Mouse (Mus musculus) CH12F3 (cell line): ENCODE measurements around the gene 1700123O20Rik.

Experiments used
- in situ Hi-C: fragments of 300-500 bp; cut with MboI; formaldehyde crosslinking; loops from 2 replicates; pipeline ENCODE4 v1.14.3; 2020; ENCODE audit warnings: low sequenced_read_pairs

Gene 1700123O20Rik

GRCm38 (mm10) chr14:54720041-54720440 lies 34.0 kb downstream of the 1700123O20Rik start:
- in situ Hi-C loops = no loop called here

GRCm38 (mm10) chr14:54720654-54721350 lies 34.8 kb downstream of the 1700123O20Rik start:
- in situ Hi-C loops = no loop called here

- in situ Hi-C loops = no loop called here
Observed at GRCm38 (mm10) chr14:54721711-54722110, 35.7 kb downstream of the 1700123O20Rik start.

- in situ Hi-C loops = no loop called here
Observed at GRCm38 (mm10) chr14:54724049-54724448, 38.0 kb downstream of the 1700123O20Rik start.

- in situ Hi-C loops = no loop called here
Observed at GRCm38 (mm10) chr14:54727565-54727964, 41.5 kb downstream of the 1700123O20Rik start.

GRCm38 (mm10) chr14:54728823-54729653 lies 43.0 kb downstream of the 1700123O20Rik start:
- in situ Hi-C loops = no loop called here

GRCm38 (mm10) chr14:54730305-54730704 lies 44.3 kb downstream of the 1700123O20Rik start:
- in situ Hi-C loops = no loop called here

GRCm38 (mm10) chr14:54732206-54732605 lies 46.2 kb downstream of the 1700123O20Rik start:
- in situ Hi-C loops = no loop called here

- in situ Hi-C loops = no loop called here
Observed at GRCm38 (mm10) chr14:54734004-54734403, 48.0 kb downstream of the 1700123O20Rik start.

GRCm38 (mm10) chr14:54735221-54735620 lies 49.2 kb downstream of the 1700123O20Rik start:
- in situ Hi-C loops = no loop called here

GRCm38 (mm10) chr14:54736555-54737552 lies 50.8 kb downstream of the 1700123O20Rik start:
- in situ Hi-C loops = no loop called here

- in situ Hi-C loops = no loop called here
Observed at GRCm38 (mm10) chr14:54737634-54738033, 51.6 kb downstream of the 1700123O20Rik start.
